Mouse (Mus musculus): ENCODE measurements around the gene Olfr1.

Gene Olfr1

GRCm38 (mm10) chr11:73399514-73399913 lies at the start of gene Olfr1:
Olfr1 (minus strand) TSS chr11:73399614.
- DNase-seq, result no peak

- DNase-seq, result no peak
These were observed 29.0 kb upstream of the Olfr1 start, which contains the start of gene Olfr378 for GRCm38 (mm10) chr11:73428377-73428776. Olfr378 (minus strand) TSS chr11:73428477.

- DNase-seq, result no peak
These were observed 4.0 kb downstream of the Olfr1 start for GRCm38 (mm10) chr11:73395374-73395773.

GRCm38 (mm10) chr11:73370946-73371345 lies 28.5 kb downstream of the Olfr1 start, which contains the start of gene Olfr376:
Olfr376 (plus strand) TSS chr11:73371246.
- DNase-seq, result no peak

- no peak for DNase-seq
These were observed 48.9 kb downstream of the Olfr1 start, which contains the start of gene Olfr20 for GRCm38 (mm10) chr11:73350483-73350882. Olfr20 (plus strand) TSS chr11:73350783.

All from embryo, embryonic 11 days (tissue).